Mouse (Mus musculus) cerebellum, adult 11 months (tissue): ENCODE measurements around the gene Zbtb39.
"Not testable (repeated sequence)": the region's sequence is repeated elsewhere in the genome, so short reads cannot be mapped to it uniquely, and the experiment has no call there.

ENCODE experiments used
- DNase-seq: peaks from one replicate; pipeline ENCODE4 v3.0.0; 2022

Gene Zbtb39

DNA sequence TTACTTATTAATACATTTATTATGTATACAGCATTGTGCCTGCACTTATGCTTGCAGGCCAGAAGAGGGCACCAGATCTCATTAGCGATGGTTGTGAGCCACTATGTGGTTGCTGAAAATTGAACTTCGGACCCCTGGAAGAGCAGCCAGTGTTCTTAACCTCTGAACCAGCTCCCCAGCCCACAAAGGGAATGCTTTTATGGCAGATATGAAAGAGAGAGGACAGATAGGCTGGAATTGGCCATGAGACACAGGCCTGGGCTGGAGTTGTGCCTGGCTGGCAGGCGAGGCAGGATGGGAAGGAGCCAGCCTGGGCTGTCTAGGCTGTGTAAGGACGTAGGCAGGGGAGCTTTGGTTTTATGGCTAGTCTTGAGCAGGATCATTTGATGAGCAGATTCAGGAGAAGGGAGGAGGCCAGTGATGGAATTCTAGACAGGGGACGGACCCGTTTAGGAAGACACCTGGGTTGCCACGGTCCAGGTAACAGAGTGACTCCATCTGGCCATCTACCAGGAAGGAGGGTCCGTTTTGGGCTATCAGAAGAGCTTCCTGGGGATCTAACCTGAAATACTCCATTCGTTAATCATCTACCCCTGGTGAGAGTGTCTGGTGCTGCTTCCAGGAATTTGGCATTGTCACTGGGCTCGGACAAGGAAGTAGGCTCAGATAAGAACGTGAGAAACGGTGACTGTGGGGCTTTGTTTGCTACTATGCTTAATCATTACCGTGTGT is 1.0 kb upstream of the Zbtb39 start:
- DNase-seq, result no peak

DNA sequence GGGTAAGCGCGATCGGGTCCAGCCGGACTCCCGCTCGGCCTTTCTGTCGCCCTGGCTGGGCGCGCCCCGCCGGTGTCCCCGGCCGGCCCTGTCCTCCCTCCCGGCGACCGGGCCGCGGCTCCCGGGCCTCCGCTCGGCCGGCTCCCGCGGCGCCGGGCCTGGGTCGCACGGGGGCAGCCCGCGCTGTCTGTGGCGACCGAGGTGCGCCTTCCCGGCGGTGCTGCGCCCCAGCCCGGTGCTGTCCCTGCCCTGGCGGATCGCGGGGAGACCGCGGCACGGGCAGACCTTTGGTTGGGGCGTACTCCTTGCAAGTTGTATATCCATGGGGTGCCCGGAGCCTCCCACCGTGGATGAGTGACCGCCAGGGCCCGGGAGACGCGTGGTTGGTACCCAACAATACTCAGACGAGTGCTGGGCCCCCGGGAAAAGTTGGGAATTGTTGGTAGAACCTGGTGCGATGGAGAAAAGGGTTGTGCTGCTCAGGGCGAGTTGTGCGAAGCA is 373 bp downstream of the Zbtb39 start:
- peak; percentile 33 for DNase-seq

DNA sequence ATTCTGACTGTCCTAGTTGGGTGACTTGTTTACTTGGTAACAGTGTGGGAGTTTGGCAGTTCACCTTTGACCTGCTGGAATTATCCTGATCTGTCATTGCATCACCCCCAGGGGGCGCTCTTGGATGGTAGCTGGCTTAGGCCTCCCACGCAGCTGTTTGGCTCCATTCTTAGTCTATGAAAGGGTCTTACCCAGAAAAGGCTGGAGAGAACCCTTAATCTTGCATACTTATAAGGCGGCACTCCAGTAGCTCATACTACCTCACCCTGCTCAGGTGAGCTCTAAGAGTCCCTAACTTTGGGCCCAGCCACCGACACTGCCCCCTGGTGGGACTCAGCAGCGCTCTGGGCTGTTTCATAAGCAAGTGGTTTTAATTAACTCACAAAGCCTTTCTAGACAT is 5.3 kb downstream of the Zbtb39 start:
- DNase-seq, result no peak

DNA sequence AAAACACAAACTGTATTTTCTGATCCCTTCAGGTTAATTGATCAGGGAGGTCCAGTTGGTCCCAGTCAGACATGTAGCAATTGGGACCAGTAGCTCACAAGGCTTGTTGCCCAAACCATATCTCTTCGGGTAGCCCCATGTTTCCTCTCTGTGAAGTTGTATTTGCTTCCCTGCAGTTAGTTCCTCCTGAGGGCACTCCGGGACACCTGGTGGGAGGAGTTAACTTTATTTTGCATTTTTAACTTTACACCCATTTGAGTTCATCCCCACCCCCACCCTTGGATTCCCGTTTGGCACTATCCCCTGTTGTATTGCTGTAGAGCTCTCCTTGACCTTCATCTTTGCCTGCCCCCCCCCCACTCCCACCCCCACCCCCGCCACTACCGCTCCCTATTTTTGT is 6.5 kb downstream of the Zbtb39 start:
- DNase-seq, result no peak

DNA sequence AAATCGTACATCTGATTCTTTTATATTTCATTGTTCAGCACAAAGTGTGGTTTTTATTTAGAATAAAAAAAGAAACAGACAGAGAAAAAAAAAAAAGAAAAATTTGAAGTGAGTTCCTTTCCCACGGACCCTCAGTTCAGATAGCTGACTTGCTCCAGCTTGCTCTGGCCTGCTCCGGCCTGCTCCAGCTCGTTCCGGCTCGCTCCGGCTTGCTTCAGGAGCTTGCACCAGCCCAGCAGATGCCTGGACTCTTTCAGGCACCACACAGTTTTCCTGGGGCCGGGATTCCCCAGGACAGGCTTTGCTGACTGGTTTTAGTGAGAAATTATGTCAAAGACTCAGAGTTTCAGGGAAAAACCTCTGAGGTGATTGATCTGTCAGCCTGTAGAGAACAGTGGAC is 7.9 kb downstream of the Zbtb39 start:
- DNase-seq, result no peak

DNA sequence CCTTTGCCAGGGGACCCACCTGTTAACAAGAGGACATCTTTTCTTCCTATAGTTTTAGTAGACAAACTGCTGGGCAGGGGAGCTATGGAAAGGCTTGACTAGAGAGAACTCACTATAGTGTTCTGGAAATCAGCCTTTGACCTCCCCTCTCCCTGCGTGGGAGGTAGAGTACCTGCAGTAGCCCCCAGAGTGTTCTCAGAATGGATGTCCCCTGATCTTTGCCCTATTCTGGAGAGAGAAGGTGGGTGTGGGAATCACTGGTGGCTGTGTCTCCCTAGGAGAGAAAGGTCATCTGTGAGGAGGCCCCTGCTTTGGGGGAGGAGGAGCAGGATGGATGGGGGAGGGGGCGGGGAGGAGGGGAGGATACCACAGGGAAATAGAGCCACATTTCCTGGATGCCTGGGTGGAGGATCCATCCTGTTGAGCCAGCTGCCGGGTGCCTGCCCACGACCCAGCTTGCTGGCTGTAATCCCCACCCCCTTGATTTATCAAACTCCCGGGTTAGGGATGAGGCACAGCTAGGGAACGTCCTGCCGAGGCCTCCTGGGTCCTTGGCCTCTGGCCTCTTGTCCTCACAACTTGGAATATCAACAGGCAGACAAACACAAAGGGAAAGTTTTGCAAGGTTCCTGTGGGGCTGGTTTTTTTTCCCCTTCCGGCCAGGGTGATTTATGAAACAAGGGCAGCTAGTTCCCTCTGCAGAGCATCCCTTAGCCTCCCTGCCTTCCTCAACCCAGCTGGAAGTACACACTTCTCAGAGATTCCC is 9.7 kb downstream of the Zbtb39 start:
- no peak for DNase-seq

DNA sequence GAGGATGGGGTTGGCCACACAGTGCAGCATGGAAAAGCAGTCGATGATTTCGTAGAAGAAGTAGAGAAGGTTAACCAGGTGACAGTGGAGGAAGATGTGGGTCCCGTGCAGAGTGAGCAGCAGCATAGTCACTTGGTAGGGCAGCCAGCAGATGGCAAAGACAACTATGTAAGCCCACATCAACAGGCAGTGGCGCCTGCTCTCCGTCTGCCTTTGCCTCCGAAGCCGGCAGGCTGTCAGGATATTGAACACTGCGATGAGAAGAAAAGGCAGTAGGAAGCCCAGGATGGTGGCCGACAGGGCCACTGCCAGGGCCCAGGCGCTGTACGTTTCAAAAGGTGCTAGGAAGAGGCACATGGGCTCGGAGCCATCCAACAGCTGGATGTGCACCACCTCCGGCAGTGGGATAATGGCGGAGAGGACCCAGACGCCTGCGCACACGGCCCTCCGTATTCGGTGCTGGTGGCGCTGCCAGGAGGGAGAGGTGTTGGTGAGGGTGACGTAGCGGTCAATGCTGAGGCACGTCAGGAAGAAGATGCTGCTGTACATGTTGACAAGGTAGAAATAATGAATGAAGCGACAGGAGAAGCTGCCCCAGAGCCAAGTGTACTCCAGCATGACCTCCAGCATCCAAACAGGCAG is 10.9 kb downstream of the Zbtb39 start:
- DNase-seq, result no peak

DNA sequence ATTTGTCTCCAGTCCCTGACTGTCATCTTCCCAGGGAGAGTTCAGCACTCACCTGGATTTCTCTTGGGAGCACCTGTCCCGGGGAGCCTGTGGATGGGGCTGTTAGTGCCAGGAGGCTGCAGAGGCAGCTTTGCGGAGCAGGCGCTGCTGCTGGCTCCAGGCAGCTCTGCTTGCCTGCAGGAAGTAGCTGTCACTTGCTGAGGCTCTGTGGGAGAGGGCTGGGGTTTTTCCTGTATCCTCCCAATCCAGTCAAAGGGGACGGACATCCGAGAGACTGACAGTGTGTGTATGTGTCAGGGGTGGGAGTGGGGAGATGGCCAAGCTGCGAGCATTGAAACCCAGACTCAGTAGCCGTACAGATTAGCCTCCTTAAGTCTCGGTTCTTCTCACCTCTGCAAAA is 12.2 kb downstream of the Zbtb39 start, which contains the start of gene Gpr182:
TSS of gene Gpr182 (minus strand) at position 185 of the 400 bp plus-strand sequence.
- DNase-seq, result no peak

DNA sequence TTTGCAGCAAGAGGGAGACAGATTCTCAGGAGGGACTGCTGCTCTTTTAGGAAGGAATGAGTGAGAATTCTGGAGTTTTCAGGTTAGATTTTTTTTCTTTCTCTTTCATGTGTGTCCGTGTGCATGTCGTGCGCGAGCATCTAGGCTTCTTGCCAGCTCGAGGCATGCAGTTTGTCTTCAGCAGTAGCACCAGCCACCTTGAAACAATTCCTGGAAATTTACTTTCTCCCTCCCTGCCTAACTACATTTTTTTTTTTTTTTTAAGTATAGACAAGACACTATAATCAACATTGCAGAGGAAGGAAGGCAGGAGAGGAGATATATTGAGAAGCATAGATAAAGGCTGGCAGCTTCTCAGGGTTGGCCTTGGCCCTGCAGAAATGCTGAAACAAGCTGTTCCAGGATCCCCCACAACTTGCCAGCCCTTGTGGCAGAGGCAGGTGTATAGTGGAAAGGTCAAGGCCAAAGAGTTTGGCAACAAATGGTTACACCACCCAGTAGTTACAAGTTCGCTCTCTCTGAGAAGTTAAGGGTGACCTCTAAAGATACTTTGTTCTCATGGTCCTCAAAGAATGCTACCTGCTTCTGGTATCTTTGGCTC is 15.3 kb downstream of the Zbtb39 start:
- DNase-seq, result no peak

DNA sequence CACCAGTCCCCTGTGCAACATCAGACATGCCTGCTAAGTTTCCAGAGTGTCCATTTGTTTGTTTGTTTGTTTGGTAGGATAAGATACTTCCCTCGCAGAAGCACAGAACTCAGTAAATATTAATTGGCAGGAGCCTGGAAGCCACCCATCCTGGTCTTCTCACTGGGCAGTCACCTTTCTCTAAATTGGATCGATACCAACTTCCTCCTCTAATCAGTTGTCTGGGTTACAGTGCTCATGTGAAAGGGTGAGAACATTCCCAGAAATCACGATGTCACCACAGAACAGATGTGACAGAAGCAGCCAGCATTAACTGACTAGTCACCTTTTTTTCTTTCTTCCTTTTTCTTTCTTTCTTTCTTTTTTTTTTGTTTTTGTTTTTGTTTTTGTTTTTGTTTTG is 15.9 kb downstream of the Zbtb39 start:
- DNase-seq, result no peak

DNA sequence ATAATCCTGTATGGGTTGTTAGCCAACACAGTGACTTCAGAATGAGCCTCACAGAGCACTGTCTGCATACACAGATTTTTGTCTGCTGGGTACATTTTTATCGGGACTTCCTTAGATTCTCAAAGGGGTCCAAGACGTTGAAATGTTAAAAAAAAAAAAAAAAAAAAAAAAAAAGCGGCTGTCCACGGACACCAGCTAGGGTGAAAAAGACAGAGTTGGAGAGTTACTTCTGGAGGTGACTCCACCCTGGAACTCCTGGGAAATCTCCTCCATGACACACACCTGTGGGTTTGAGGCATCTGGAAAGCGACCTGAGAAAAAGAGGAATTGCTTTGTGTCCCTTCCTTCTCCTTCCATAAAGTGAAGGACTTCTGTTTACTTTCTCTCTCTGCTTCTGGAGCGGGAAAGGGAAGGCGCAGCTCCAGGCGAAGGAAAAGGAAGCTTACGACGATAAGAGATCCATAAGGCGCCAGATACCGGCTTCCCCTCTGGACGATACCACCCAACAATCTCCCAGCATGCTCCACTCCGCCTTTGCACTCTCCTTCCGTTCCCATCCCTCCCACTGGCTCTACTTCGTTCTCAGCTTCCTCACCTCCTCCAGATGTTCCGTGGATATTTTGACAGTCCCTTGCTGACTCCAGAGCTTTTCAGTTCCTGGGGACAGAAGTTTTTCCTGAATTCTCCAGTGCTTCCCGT is 16.6 kb downstream of the Zbtb39 start:
- no peak for DNase-seq

DNA sequence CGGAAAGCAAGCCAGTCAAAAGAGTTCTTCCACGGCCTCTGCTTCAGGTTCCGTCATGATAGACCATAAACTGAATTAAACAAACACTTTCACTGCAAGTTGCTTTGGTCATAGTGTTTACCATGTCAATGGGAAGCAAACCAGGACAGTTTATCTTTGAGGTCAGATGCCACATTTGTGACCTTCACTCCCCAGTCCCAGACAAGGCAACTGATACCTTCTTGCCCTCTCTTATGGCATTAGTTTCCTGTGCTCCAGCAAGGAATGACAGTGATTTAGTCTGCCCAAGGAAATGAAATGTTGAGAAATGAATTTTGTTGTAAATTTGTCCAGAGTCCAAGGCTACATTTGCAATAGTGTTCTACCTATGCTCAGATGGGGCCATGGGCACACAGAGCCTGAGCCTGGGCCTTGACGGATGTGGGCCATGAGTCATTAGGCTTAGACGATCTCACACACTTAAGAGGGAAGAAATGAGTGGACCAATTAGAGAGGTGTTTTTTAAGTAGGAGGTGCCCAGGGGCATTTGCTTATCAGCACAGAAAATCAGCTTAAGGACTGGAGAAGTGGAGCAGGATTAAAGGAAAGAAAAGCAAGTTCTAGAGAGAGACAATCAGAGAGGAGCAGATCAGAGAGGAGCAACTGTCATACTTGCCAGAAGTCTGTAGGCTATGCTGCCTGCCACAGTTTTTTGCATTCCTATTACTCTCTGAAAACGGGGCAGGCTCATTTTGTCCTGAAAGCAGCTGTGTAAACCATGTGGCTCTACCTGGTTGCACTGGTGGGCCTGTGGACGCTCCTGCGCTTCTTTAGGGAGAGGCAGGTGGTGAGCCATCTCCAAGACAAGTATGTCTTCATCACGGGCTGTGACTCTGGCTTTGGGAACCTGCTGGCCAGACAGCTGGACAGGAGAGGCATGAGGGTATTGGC is 20.1 kb downstream of the Zbtb39 start, which contains the start of the genes Rdh1 and Rdh16f1:
TSS of gene Rdh1 (plus strand) at position 541 of the 930 bp plus-strand sequence.
TSS of gene Rdh16f1 (plus strand) at position 607 of the 930 bp plus-strand sequence.
- no peak for DNase-seq

DNA sequence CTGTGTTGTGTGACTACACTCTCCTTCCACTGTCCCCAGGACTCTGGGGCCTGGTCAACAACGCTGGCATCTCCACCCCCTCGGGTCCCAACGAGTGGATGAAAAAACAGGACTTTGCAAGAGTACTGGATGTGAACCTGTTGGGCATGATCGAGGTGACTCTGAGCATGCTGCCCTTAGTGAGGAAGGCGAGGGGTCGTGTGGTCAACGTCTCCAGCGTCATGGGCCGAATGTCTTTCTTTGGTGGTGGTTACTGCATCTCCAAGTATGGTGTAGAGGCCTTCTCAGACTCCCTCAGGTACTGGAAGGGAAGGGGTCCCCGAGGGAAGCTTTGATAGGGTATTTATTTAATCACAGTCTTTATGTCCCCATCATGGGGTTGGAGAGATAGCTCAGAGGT is 23.6 kb downstream of the Zbtb39 start:
- not testable (repeated sequence) for DNase-seq

DNA sequence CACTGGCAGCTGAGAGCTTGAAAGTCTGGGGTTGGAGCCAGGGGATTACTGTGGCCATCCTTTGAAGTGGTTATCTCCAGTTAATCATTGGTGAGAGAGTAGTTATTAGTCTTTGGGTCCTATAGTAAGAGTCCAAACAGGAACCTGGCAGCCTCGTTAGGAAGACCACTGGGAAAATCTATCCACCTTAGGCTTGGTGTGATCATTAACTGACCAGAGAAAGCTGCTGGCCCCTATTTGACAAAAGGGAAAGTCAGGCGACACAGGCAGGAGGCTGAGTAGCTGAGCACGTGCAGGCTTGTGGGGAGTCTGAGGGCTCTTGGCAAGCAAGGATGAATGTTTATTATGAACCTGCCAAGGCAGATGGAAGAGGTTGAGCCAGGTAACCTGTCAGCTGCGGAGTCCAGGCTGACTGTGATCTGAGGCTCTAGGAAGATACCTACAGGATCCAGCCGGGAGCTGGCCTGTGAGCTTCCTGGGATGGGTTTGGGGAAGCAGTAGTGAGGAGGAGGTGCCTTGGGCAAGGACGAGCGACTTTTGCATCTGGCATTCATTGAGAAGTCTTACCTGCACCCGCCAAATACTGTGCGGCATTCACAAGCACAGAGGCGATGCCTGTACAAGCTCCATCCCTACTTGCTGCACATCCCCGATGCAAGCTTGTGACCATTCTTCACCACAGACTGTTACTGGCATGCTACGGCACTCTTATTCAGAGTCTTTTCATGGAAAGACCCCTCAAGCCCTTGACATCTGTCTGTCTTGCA is 24.8 kb downstream of the Zbtb39 start:
- peak; percentile 18 for DNase-seq

DNA sequence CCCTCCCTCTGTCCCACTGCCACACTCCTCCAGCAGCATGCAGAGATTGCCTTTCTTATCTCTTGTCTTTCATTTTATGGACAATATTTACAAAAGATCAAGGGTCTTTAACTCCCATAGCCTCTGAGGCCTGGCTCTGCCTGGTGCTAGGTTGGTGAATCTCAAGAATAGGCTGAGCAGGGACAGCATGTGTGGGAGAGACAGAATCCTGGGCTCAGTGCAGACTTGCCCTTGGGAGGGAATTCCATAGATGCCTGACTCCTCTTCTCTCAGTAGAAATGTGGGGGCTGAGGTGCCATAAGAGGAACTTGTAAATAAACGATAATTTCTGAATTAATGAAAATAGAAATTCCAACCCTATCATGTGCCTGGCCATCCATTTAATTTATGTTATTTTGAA is 27.2 kb downstream of the Zbtb39 start:
- no peak for DNase-seq

DNA sequence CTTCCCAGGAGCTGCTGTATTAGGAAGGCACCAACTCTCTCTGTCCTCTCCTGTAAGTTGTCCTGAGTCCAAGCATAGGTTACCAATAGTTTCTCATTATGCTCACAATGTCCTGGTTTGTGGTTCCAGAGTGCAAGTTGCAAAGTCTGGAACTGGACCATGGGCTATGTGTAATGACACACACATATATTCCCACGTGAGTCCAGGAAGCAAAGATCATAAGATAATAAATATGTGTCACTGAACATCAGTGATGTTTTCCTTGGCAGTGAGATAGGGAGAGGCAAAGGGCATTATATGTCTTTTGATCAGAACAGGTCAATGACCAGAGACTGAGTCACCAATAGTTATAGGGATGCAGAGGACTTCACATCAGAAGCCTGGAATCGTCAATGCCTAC is 36.7 kb downstream of the Zbtb39 start, which contains the start of gene Rdh9:
TSS of gene Rdh9 (plus strand) at position 376 of the 400 bp plus-strand sequence.
- no peak for DNase-seq

DNA sequence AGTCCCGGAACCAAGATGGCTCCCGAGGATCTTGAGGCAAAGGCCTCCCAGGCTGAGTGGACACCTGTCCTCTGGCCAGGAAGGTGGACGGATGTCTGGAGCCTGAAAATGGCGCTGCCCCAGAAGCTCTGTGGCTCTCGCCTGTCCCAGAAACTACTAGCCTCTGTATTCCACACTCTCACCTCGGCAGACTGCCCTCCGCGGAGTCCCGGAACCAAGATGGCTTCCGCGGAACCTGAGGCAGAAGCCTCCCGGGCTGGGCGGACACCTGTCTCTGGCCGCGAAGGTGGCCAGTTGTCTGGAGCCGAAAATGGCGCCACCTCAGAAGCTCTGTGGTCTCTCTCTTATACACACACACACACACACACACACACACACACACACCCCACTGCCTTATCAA is 43.0 kb downstream of the Zbtb39 start:
- not testable (repeated sequence) for DNase-seq

DNA sequence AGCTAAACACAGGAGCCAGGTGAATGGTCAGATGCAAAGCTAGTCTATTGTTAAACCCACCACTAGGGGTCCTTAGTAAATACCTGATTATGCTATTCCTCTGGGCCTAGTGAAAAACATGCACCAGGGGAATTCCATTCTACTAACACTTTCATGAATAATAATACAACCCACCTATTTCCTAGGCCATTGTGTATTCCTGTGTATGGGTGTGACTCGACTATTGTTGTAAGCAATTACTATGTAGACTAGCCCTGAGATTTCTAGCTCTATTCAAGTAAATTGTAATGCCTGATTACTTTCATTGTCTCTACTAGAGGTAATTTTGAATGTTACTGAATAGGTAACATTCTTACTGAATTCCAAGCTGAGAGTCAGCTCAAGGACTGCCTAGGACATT is 46.1 kb downstream of the Zbtb39 start:
- DNase-seq, result not testable (repeated sequence)
